Mouse (Mus musculus) liver, embryonic 15.5 days (tissue): ENCODE results near the gene Gm28230. TPM values are rescaled to one million over a fixed set of nuclear protein-coding genes. Genes with fewer than 3 reads are reported as not detected.

Experiments
- ATAC-seq: fragments of 200-750 bp; cut with Nextera tagmentation; 2 replicates; pipeline ENCODE4 v1.8.0; 2017; ENCODE audit warnings: moderate number of reproducible peaks, mild to moderate bottlenecking, moderate library complexity; ENCODE audit not compliant: insufficient read depth
- H3K27ac ChIP-seq: fragments of 300-500 bp; sonication (generic); replicated peaks from 2 replicates; pipeline ENCODE4 v1.5.1; 2015; ENCODE audit warnings: mild to moderate bottlenecking, inconsistent platforms
- H3K27me3 ChIP-seq: fragments of 300-500 bp; sonication (generic); 2 replicates; pipeline ENCODE4 v1.6.1; 2015; ENCODE audit warnings: mild to moderate bottlenecking, inconsistent platforms
- H3K36me3 ChIP-seq: fragments of 300-500 bp; sonication (generic); replicated peaks from 2 replicates; pipeline ENCODE4 v1.6.1; 2015; ENCODE audit warnings: moderate library complexity, mild to moderate bottlenecking, inconsistent platforms
- H3K4me1 ChIP-seq: fragments of 300-500 bp; sonication (generic); replicated peaks from 2 replicates; pipeline ENCODE4 v1.6.1; 2015; ENCODE audit warnings: inconsistent platforms
- H3K4me2 ChIP-seq: fragments of 300-500 bp; sonication (generic); 2 replicates; pipeline ENCODE4 v1.6.1; 2015; ENCODE audit warnings: moderate library complexity, mild to moderate bottlenecking, inconsistent platforms
- H3K4me3 ChIP-seq: fragments of 300-500 bp; sonication (generic); replicated peaks from 2 replicates; pipeline ENCODE4 v1.5.1; 2015; ENCODE audit warnings: mild to moderate bottlenecking, inconsistent platforms
- H3K9ac ChIP-seq: fragments of 300-500 bp; sonication (generic); 2 replicates; pipeline ENCODE4 v1.6.1; 2015; ENCODE audit warnings: moderate library complexity, mild to moderate bottlenecking, inconsistent platforms
- H3K9me3 ChIP-seq: fragments of 300-500 bp; sonication (generic); replicated peaks from 2 replicates; pipeline ENCODE4 v1.6.1; 2016; ENCODE audit warnings: inconsistent platforms
- WGBS: fragments of 180-500 bp; shearing (Covaris S2); methylation state at CpG from one replicate; pipeline ENCODE4 v1.1.7; 2015; ENCODE audit warnings: mixed read lengths; ENCODE audit not compliant: insufficient replicate concordance; 5-methylcytosine and 5-hydroxymethylcytosine counted together
- polyA plus RNA-seq: library from polyadenylated mRNA; unstranded; fragments of >200 nt; fragmentation: Nextera tagmentation; extraction: Ambion mirVana; gene quantifications from 2 replicates; pipeline ENCODE4 v1.2.1, GENCODE M21; 2015

Gm28230 gene
- polyA plus RNA-seq, 1 experiment from 2014 or later = not detected

DNA sequence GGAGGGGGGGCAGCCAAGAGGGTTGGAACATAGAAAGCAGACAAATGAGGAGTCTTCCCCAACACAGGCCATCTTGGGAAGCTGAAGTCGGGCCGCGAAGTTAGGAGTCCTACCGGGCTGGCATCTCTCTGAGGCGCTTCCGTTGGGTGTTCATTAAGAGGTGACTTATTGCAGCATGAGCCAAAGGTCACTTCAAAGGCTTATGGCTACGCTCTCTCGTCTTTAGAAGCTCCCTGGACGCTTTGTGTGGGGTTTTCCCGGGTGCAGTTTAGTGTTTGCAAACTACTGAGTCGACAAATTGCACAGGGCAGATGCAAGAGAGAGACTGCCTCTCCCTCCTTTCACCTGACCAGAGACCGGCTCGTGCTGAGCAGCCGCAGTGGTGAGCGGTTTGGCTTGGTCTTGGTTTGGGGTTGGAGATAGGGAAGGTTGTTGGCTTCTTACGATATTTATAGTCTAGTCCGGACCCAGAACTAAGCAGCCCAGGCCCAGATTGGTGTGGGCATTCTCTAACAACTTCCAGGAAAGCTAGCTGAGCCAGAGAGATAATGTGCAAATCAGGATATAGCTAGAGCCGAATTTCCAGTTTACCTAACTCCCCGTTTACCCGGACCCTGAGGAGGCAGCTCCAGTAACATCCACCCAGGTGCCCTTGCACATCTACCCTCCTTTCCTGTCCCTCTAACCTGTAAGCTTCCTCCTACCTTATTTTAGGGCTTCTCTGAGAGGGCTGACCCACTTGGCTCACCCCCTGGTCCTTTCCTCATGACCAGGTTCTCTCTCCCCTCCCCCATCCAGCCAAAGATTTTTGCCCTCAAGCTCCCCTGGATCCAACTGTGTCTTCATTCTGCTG lies 12.3 kb downstream of the Gm28230 start:
- Histone ChIP-seq H3K4me1 (no peaks in the 10 kb centered on the region), H3K9me3 (no peaks in the 10 kb centered on the region), H3K27ac (no peak overlapping the region), H3K4me3 (no peak overlapping the region), H3K27me3 (peaks cover 99% of the 10 kb centered on the region), H3K36me3 (no peaks in the 10 kb centered on the region), H3K9ac (no peak overlapping the region), H3K4me2 (no peak overlapping the region)
- WGBS = 2% methylated on average over 20 of the region's 20 CpGs
- ATAC-seq = no peak

DNA sequence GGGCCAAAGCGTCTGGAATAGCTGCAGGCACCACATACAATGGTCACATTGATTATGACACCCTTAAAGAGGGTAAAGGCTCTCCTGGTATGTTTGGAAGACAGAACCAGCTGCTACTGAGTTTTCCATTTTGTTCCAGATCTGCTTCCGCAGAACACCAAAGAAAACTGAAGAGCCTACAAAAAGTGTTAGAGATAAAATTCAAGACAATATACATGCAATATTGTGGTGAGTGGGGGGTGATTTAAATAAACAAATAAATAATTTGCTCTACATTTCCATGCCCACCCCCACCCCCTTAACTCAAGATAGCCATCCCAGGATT lies 12.9 kb downstream of the Gm28230 start:
- Histone ChIP-seq H3K9me3 (no peaks in the 10 kb centered on the region), H3K36me3 (no peaks in the 10 kb centered on the region), H3K4me3 (no peak overlapping the region), H3K27ac (no peak overlapping the region), H3K9ac (no peak overlapping the region), H3K4me1 (no peaks in the 10 kb centered on the region), H3K4me2 (no peak overlapping the region), H3K27me3 (peaks cover 99% of the 10 kb centered on the region)
- WGBS = 19% methylated on average over 2 of the region's 2 CpGs
- no peak for ATAC-seq

DNA sequence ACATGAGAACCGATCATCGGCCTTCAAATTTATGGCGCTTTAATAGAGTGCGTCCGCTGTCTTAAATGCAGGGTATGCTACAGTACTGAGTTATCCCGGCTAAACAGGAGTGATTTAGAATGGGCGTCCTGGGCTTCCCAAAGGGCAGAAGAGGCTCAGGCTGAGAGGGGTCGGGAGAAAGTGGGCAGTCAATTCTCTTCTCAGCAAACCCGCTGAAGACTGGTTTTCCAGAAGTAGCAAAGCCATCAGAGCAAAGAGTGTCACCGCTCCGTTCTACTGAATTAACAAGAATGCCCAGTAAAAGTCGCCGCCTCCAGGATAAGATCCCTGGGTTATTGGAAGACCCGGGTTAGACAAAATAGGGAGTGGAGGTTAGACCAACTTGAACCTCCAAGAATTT lies 13.3 kb downstream of the Gm28230 start:
- Histone ChIP-seq H3K27ac (no peak overlapping the region), H3K9me3 (no peaks in the 10 kb centered on the region), H3K4me3 (no peak overlapping the region), H3K36me3 (no peaks in the 10 kb centered on the region), H3K27me3 (peaks cover 99% of the 10 kb centered on the region), H3K4me1 (no peaks in the 10 kb centered on the region), H3K4me2 (no peak overlapping the region), H3K9ac (no peak overlapping the region)
- ATAC-seq = no peak
- WGBS = 4% methylated on average over 14 of the region's 14 CpGs

DNA sequence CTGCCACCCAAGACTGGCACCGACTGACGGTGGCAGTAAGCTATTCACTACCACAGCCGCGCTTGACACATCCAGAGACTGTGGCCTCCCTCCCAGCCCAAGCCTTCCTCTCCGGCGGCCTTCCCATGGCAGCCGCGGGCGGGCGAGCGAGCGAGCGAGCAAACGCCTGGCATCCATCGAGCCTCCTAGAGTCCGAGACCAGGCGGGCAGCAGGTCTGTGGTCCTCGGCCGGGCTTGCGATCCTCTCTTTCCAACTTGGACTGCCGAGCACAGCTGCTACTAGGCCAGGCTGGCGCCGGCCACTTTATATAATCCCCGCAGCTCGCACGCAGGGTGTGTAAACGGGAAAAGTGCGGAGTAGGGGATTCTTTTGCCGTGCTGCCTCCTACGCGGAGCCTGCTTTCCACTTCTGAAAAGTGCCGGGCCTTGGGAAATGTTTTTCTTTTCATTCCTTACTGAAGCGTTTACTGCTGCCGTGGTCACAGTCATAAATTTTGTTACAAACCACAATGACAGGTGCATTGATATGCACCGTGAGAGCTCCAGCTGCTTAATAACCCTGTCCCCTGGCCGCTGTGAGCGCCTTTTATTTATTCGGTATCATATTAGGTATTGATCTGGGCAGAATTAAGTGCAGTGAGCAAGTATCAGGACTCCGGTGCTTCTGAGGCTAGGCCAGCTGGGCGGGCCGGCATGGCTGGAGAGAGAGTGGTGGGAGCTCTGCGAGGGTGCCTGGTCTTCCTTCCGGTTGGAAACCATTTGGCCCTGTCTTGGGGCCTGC lies 14.0 kb downstream of the Gm28230 start:
- no peak overlapping the region for H3K4me2 ChIP-seq
- H3K27ac ChIP-seq = no peak overlapping the region
- ATAC-seq = no peak
- H3K4me1 ChIP-seq = no peaks in the 10 kb centered on the region
- H3K9ac ChIP-seq = no peak overlapping the region
- H3K27me3 ChIP-seq = peaks cover 99% of the 10 kb centered on the region
- WGBS = 3% methylated on average over 43 of the region's 43 CpGs
- H3K9me3 ChIP-seq = no peaks in the 10 kb centered on the region
- H3K4me3 ChIP-seq = no peak overlapping the region
- H3K36me3 ChIP-seq = no peaks in the 10 kb centered on the region

DNA sequence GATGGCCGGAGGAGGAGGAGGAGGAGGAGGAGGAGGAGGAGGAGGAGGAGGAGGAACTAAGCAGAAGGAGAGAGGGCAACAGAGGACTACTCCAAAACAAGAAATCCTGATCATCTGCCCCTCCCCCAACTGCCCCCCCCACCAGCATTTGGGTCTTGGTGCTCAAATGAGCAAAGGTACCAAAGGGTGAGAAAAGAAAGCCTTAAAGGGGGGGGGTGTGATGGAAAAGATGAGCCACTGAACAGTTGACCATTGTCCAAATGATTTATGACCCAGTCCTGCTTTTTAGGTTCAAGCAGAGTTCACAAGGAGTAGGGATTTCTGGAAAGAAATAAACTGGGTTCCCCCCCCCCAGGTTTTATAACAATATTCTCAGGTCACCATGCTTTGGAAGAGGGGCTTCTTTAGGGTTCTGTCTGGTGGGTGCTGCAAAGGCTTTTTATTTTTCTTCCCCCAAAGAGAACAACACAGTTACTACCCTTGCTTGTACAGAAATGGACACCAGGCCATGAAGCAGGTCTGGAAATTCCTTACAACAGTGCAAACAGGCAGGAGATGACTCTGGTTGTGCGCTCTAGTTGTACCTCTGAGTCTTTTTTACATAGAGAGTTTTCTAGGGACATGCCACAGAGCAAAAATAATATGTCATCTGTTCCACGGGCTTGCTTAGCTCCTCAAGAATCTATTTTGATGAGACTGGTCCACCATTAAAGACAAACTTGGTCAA lies 14.9 kb downstream of the Gm28230 start:
- no peak for ATAC-seq
- Histone ChIP-seq H3K27me3 (peaks cover 99% of the 10 kb centered on the region), H3K36me3 (no peaks in the 10 kb centered on the region), H3K9ac (no peak overlapping the region), H3K4me1 (no peaks in the 10 kb centered on the region), H3K4me2 (no peak overlapping the region), H3K9me3 (no peaks in the 10 kb centered on the region), H3K4me3 (no peak overlapping the region), H3K27ac (no peak overlapping the region)
- 42% methylated on average over 2 of the region's 3 CpGs for WGBS

DNA sequence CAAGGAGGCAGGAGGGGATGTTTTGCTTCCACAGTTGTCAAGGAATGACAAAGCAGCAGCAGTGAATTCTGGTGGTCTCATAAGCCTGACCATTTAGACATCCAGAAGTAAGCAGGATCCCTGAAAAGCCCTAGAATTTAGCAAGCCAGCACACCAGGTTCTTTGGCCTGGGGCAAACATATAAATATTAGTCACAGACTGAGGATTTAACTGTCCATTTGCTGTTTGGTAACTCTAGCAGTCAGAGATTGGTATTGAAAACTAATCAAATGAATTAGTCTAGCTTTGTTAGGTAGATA lies 15.4 kb downstream of the Gm28230 start:
- Histone ChIP-seq H3K4me2 (no peak overlapping the region), H3K27ac (no peak overlapping the region)
- no peak for ATAC-seq

DNA sequence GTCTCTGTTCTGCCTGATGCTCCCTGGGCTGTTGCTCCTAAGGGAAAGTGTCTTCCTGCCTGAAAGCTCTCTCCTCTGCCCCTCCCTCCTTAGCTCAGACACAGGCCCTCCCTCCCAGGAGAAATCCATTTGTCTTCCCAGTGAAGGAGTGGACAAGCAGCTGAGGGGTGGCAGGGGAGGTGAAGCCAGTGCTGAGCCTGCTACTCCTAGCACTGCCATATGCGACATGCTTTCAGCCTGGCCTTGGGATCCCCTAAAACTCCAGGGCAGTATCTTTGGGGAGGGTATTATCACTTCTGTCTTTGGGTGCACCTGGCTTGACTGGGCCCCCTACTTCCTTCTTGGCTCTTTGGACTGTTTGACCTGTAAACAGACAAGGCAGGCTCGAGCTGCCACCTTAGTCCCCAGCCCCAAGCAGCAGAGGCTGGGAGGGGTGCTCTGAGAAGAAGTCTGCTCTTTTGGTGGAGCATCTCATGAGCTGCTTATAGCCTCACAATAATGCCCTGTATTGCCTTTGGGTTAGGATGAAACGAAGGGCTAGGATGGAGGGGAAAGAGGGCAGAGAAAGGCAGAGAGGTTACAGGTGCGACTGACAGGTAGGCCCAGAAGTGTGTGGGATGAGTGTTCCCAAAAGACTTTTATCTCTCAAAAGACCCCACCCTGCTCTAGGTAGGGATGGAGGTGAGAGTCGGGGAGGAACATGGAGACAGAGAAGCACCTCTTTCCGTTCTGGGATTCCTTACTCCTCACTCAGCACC lies 19.2 kb downstream of the Gm28230 start:
- WGBS = 11% methylated on average over 6 of the region's 6 CpGs
- ATAC-seq = no peak
- H3K4me3 ChIP-seq = no peak overlapping the region
- H3K4me2 ChIP-seq = no peak overlapping the region
- no peak overlapping the region for H3K27ac ChIP-seq
- H3K9ac ChIP-seq = no peak overlapping the region
- H3K9me3 ChIP-seq = no peaks in the 10 kb centered on the region
- H3K27me3 ChIP-seq = peaks cover 99% of the 10 kb centered on the region
- no peaks in the 10 kb centered on the region for H3K36me3 ChIP-seq
- no peaks in the 10 kb centered on the region for H3K4me1 ChIP-seq

More for the DNA sequence above, 15.4 kb downstream of the Gm28230 start:
- Histone ChIP-seq H3K36me3 (no peaks in the 10 kb centered on the region), H3K9ac (no peak overlapping the region), H3K27me3 (peaks cover 99% of the 10 kb centered on the region), H3K4me3 (no peak overlapping the region), H3K9me3 (no peaks in the 10 kb centered on the region), H3K4me1 (no peaks in the 10 kb centered on the region)

DNA sequence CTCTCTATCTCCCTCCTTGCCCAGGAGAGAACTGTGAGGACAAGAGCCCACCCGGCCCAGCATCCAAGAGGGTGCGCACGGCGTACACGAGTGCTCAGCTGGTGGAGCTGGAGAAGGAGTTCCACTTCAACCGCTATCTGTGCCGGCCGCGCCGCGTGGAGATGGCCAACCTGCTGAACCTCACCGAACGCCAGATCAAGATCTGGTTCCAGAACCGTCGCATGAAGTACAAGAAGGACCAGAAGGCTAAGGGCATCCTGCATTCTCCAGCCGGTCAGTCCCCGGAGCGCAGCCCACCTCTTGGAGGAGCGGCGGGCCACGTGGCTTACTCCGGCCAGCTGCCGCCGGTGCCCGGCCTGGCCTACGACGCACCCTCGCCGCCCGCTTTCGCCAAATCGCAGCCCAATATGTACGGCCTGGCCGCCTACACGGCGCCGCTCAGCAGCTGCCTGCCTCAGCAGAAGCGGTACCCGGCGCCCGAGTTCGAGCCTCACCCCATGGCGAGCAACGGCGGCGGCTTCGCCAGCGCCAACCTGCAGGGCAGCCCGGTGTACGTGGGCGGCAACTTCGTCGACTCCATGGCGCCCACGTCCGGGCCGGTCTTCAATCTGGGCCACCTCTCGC lies 19.9 kb downstream of the Gm28230 start:
- H3K9ac ChIP-seq = no peak overlapping the region
- no peaks in the 10 kb centered on the region for H3K4me1 ChIP-seq
- H3K27me3 ChIP-seq = peaks cover 99% of the 10 kb centered on the region
- H3K36me3 ChIP-seq = no peaks in the 10 kb centered on the region
- H3K4me2 ChIP-seq = no peak overlapping the region
- H3K4me3 ChIP-seq = no peak overlapping the region
- WGBS = 6% methylated on average over 58 of the region's 58 CpGs
- ATAC-seq = no peak
- H3K9me3 ChIP-seq = no peaks in the 10 kb centered on the region
- no peak overlapping the region for H3K27ac ChIP-seq

DNA sequence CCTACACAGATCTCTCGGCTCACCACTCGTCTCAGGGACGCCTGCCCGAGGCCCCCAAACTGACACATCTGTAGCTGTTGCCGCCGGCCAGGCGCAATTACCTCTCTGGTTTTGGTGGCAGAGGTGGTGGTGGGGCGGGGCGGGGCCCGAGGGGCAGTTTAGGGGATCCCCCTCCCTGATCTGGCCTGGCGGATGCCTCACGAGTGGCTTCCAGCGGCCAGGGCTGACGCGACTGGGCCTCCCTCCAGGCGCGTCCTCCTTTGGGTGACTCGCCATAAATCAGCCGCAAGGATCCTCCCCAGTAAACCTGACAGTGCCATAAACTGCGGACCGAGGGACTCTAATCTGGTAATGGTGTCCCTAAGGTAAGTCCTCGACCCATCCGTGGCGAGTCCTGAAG lies 20.5 kb downstream of the Gm28230 start:
- no peaks in the 10 kb centered on the region for H3K9me3 ChIP-seq
- H3K36me3 ChIP-seq = no peaks in the 10 kb centered on the region
- no peak overlapping the region for H3K27ac ChIP-seq
- no peak for ATAC-seq
- 5% methylated on average over 24 of the region's 24 CpGs for WGBS
- no peak overlapping the region for H3K4me3 ChIP-seq
- H3K4me2 ChIP-seq = no peak overlapping the region
- H3K9ac ChIP-seq = no peak overlapping the region
- H3K27me3 ChIP-seq = peaks cover 99% of the 10 kb centered on the region
- H3K4me1 ChIP-seq = no peaks in the 10 kb centered on the region

DNA sequence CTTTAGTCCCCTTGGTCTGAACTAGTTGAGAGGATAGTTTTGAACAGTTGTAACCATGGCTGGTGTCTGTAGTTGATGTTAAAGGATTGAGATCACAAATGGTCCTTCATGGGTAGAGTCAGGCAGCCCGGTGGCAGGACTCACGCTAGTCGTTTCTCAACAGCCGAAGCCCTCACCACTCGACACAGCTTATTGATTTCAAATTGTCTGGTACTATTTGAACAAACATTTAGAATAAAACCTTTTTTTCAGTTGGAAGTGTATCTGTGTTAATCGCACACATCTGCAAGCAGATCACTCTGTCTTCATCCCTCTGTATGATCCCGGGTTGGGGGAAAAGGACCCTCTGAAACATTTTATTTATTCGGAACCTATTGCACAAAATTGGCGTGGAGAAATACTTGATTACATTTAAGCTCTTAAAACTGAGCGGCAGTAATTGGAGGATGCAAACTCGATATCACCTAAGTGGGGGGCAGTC lies 21.2 kb downstream of the Gm28230 start:
- Histone ChIP-seq H3K27me3 (peaks cover 99% of the 10 kb centered on the region), H3K4me2 (no peak overlapping the region), H3K4me3 (no peak overlapping the region), H3K4me1 (no peaks in the 10 kb centered on the region), H3K9ac (no peak overlapping the region), H3K36me3 (no peaks in the 10 kb centered on the region), H3K27ac (no peak overlapping the region), H3K9me3 (no peaks in the 10 kb centered on the region)
- WGBS = 22% methylated on average over 11 of the region's 11 CpGs
- no peak for ATAC-seq
